Mouse (Mus musculus): ENCODE data around the gene Pllp. TPM values are rescaled to one million over a fixed set of nuclear protein-coding genes. Genes with fewer than 3 reads are reported as not detected.

The Pllp gene
- total RNA-seq (2018; cell fraction: chromatin; rRNA removed): not detected
- not detected for total RNA-seq (2018; cell fraction: cytosol; rRNA removed)
- total RNA-seq (2018; cell fraction: nucleus; rRNA removed): not detected
- not detected in 3 replicates for polyA plus RNA-seq (2018)

- Histone ChIP-seq H3K27ac (no peak within 1 kb of the TSS), H3K79me2 (ENCODE audit: inconsistent target) (no peaks in the 10 kb centered on the region), H3K4me3 (ENCODE audit: inconsistent target) (no peak within 1 kb of the TSS), H3K36me3 (ENCODE audit: inconsistent target) (no peaks in the 10 kb centered on the region)
- 3% methylated on average over 41 of the region's 41 CpGs for WGBS (ENCODE audit: missing documents)
Observed at GRCm38 (mm10) chr8:94695994-94696384, at the start of gene Pllp. Pllp (minus strand) TSS chr8:94696278.

DNA sequence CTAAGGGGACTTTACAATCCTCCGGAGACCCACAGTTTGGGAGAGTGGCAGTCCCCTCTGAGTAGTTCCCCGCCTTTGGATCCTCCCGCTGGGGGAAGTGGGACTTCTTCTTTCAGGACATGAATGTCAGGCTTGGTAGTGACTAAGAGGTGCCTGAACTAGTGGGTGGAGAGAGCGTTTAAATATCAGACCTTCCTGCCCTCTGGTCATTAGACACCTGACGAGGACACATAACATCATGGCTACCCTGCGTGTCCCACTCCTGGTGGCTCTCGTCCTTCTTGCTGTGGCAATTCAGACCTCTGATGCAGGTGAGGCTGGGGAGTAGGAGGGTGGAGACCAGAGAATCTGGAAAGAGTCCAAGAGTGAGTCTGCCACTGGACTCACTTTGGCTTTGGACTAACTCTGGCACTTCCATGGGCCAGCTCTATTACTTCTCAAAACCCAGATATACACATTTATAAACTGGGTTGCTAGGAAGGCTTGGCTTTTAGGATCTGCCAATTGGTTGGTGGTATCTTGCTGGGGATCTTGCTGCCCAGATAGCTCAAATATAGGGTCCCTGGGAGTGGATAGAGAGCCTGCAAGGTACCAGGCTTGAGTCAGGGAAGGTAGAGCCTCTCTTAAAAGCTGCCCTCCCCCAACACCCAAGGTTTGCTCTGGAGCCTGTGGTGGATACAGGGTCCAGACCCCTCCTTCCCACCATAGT is 49.6 kb upstream of the Pllp start, which contains the start of gene Ccl22:
Ccl22 (plus strand) TSS at position 115 of the 709 bp plus-strand sequence.
- 77% methylated on average over 7 of the region's 7 CpGs for WGBS (ENCODE audit: missing documents)
- H3K36me3 ChIP-seq (ENCODE audit: inconsistent target): no peaks in the 10 kb centered on the region
- H3K79me2 ChIP-seq (ENCODE audit: inconsistent target): no peaks in the 10 kb centered on the region
- H3K27ac ChIP-seq: no peak within 1 kb of the TSS
- no peak within 1 kb of the TSS for H3K4me3 ChIP-seq (ENCODE audit: inconsistent target)

GRCm38 (mm10) chr8:94744972-94745371 is 48.9 kb upstream of the Pllp start:
- Histone ChIP-seq H3K27ac (no peak overlapping the region), H3K79me2 (ENCODE audit: inconsistent target) (no peaks in the 10 kb centered on the region), H3K36me3 (ENCODE audit: inconsistent target) (no peaks in the 10 kb centered on the region), H3K4me3 (ENCODE audit: inconsistent target) (no peak overlapping the region)
- WGBS (ENCODE audit: missing documents): 88% methylated on average over 9 of the region's 9 CpGs

DNA sequence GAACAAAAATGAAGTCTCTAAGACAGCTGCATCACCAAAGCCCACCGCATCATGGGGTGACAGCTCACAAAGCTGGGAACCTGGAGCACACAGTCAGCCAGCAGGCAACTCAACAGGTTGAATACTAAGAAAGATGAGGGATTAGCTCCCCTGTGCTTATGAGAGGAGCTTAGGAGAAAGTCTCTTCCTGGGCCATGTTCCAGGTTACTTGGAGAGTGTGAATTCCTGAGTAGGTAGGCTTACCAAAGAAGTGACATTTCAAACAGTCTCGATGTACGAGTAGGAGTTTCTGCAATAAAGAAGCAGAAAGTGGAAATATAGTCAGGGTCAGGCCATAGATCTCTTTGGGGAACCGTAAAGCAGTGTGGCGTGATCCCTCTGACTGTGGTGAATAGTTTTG is 48.4 kb upstream of the Pllp start:
- H3K4me3 ChIP-seq (ENCODE audit: inconsistent target): no peak overlapping the region
- no peaks in the 10 kb centered on the region for H3K36me3 ChIP-seq (ENCODE audit: inconsistent target)
- WGBS (ENCODE audit: missing documents): 88% methylated on average over 5 of the region's 5 CpGs
- no peaks in the 10 kb centered on the region for H3K79me2 ChIP-seq (ENCODE audit: inconsistent target)
- no peak overlapping the region for H3K27ac ChIP-seq

DNA sequence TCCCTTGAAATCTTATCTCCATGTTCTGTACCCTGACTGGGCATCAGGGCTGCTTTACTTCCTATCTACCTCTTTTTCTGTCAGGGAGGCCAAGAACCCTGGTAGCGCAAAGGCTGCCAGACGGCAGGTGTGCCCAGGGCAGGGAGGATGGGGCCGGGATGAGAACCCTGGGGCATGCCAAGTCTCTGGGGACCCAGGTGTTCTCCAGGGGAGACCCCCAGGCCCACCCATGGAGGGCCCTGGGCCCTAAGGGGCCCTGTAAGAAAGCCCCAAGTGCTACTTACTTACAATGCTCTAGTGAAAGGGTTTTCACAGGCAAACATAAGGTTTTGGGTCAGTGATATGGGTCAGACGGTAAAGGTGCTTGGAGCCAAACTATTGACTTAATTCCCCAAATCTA is 45.6 kb upstream of the Pllp start:
- H3K36me3 ChIP-seq (ENCODE audit: inconsistent target): no peaks in the 10 kb centered on the region
- H3K79me2 ChIP-seq (ENCODE audit: inconsistent target): no peaks in the 10 kb centered on the region
- 86% methylated on average over 4 of the region's 4 CpGs for WGBS (ENCODE audit: missing documents)
- H3K27ac ChIP-seq: no peak overlapping the region
- no peak overlapping the region for H3K4me3 ChIP-seq (ENCODE audit: inconsistent target)

- 97% methylated on average over 3 of the region's 3 CpGs for WGBS (ENCODE audit: missing documents)
- Histone ChIP-seq H3K79me2 (ENCODE audit: inconsistent target) (no peaks in the 10 kb centered on the region), H3K36me3 (ENCODE audit: inconsistent target) (no peaks in the 10 kb centered on the region), H3K27ac (no peak overlapping the region), H3K4me3 (ENCODE audit: inconsistent target) (no peak overlapping the region)
Observed at GRCm38 (mm10) chr8:94740591-94740990, 44.5 kb upstream of the Pllp start.

DNA sequence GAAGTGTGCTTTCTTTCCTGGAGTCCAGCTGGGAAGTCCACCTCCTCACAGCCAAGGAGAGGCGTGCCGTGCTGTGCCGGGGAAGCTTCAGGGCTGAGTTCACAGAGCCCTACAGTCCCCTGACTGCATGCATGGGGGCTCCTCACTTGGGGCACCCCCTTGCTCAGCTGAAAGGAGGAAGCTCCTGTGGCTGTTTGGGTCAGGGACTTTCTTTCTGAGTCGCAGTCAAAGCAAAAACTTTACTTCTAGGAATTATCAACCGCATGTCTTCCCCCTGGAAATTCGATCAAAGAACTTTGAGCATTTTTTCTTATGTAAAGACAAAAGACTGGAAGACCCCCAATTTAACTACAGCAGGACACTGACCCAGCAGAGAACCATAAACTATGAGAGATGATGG is 43.8 kb upstream of the Pllp start:
- Histone ChIP-seq H3K36me3 (ENCODE audit: inconsistent target) (no peaks in the 10 kb centered on the region), H3K27ac (no peak overlapping the region), H3K4me3 (ENCODE audit: inconsistent target) (no peak overlapping the region), H3K79me2 (ENCODE audit: inconsistent target) (no peaks in the 10 kb centered on the region)
- 55% methylated on average over 6 of the region's 6 CpGs for WGBS (ENCODE audit: missing documents)

- Histone ChIP-seq H3K79me2 (ENCODE audit: inconsistent target) (no peaks in the 10 kb centered on the region), H3K4me3 (ENCODE audit: inconsistent target) (no peak overlapping the region), H3K36me3 (ENCODE audit: inconsistent target) (no peaks in the 10 kb centered on the region), H3K27ac (no peak overlapping the region)
- 42% methylated on average over 5 of the region's 5 CpGs for WGBS (ENCODE audit: missing documents)
Observed at GRCm38 (mm10) chr8:94735426-94736094, 39.5 kb upstream of the Pllp start.

DNA sequence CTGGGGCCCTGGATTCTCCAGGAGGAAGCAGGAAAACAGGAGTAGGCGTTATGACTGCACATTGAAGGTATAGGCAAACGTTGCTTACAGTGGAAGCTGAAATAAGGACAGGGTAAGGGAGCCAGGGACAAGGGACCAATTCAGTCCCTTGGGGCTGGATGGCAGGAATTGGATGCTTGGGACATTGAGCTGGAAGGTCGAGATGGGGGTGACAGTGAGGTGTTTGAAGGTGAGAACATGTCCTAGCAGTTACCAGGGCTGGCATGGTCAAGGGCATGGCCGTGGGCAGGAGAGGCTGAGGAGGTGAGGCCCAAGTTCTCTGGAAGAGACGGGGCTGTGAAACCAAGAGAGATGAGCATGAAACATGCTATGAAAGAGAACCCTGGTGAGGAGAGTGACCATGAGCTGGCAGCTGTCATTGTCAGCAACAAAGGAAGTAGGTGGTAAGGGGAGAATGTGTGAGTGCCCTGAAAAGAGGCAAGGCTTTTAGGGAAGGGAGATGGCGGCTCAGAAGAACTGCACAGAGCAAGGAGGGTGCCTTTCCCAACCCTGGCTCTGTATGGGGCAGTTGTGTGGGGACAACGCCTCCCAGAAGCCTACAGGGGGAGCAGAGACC is 38.8 kb upstream of the Pllp start:
- 91% methylated on average over 7 of the region's 7 CpGs for WGBS (ENCODE audit: missing documents)
- Histone ChIP-seq H3K4me3 (ENCODE audit: inconsistent target) (no peak overlapping the region), H3K27ac (no peak overlapping the region), H3K36me3 (ENCODE audit: inconsistent target) (no peaks in the 10 kb centered on the region), H3K79me2 (ENCODE audit: inconsistent target) (no peaks in the 10 kb centered on the region)

DNA sequence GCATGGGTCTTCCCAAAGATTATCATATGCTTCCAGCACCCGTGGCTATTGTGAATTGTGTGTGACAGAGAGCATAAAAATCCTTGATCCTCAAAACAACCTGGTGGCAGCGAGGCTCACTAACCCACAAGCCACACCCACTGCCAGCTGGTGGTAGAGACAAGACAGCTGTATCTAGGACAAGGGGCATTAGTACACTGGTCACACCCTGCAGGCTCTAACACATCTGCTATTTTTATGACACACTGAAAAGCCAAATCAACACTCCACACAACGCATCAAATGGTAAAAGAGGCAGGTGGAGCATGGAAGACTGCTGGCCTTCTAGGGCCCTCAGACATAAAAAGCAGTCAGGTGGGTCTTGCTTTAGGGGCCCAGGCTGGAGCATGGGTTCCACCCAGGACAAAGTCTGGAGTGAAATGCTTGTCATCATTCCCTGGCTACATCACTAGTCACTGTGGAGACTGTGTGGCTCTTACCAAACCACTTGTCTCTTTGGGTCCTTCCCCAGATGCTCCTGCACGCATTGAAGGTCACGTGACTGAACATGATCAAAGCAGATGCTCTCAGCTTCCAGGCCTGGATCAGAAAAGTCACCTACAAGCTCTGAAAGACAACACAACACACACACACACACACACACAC is 37.9 kb upstream of the Pllp start:
- WGBS (ENCODE audit: missing documents): 51% methylated on average over 5 of the region's 5 CpGs
- Histone ChIP-seq H3K4me3 (ENCODE audit: inconsistent target) (no peak overlapping the region), H3K79me2 (ENCODE audit: inconsistent target) (no peaks in the 10 kb centered on the region), H3K27ac (no peak overlapping the region), H3K36me3 (ENCODE audit: inconsistent target) (no peaks in the 10 kb centered on the region)

DNA sequence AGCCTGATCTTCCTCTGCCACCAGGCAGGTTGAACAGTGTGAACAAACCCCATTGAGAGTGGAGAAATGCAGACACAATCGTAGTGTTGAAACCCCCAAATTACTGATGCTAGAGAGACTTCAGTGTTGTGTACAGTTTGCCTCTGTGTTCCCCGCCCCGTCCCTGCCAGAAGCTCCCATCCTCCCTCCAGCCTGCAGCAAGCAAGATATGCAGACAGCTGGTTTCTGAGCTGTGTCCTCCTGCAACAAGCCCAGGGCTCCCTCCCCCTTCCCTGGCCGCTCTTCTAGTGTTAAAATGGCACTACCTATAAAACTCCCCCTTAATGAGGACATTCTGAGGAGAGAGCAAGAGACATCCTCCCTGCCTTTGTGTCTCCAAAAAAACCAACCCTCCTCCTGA is 33.2 kb upstream of the Pllp start:
- no peaks in the 10 kb centered on the region for H3K36me3 ChIP-seq (ENCODE audit: inconsistent target)
- H3K79me2 ChIP-seq (ENCODE audit: inconsistent target): no peaks in the 10 kb centered on the region
- 95% methylated on average over 4 of the region's 4 CpGs for WGBS (ENCODE audit: missing documents)
- no peak overlapping the region for H3K27ac ChIP-seq
- no peak overlapping the region for H3K4me3 ChIP-seq (ENCODE audit: inconsistent target)

- Histone ChIP-seq H3K79me2 (ENCODE audit: inconsistent target) (no peaks in the 10 kb centered on the region), H3K27ac (no peak overlapping the region), H3K4me3 (ENCODE audit: inconsistent target) (no peak overlapping the region), H3K36me3 (ENCODE audit: inconsistent target) (no peaks in the 10 kb centered on the region)
- WGBS (ENCODE audit: missing documents): 62% methylated on average over 5 of the region's 5 CpGs
Observed at GRCm38 (mm10) chr8:94725998-94726397, 29.9 kb upstream of the Pllp start.

- WGBS (ENCODE audit: missing documents): 100% methylated on average over 1 of the region's 1 CpGs
- no peak overlapping the region for H3K4me3 ChIP-seq (ENCODE audit: inconsistent target)
- H3K79me2 ChIP-seq (ENCODE audit: inconsistent target): no peaks in the 10 kb centered on the region
- H3K27ac ChIP-seq: no peak overlapping the region
- H3K36me3 ChIP-seq (ENCODE audit: inconsistent target): no peaks in the 10 kb centered on the region
Observed at GRCm38 (mm10) chr8:94716841-94717240, 20.8 kb upstream of the Pllp start.

DNA sequence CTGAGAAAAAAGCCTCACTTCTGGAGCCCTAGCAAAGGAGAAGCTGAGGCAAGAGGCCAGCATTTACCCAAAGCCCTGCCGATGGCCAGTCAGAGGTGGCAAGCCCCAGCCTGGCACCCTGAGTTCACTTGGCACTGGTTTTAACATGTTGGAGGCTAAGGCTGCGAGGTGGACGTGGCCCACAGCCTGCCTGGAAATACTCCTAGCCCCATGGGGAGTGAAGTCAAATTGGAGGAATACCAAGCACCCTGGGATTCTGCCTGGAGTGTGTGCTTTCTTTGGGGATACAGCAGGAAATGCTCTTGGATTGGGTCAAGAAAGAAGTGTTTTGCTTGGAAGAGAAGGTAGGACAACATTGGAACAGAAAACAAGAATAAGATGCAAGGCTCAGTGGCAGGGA is 19.8 kb upstream of the Pllp start:
- Histone ChIP-seq H3K4me3 (ENCODE audit: inconsistent target) (no peak overlapping the region), H3K36me3 (ENCODE audit: inconsistent target) (no peaks in the 10 kb centered on the region), H3K79me2 (ENCODE audit: inconsistent target) (no peaks in the 10 kb centered on the region), H3K27ac (no peak overlapping the region)
- WGBS (ENCODE audit: missing documents): 95% methylated on average over 3 of the region's 3 CpGs

- Histone ChIP-seq H3K79me2 (ENCODE audit: inconsistent target) (no peaks in the 10 kb centered on the region), H3K36me3 (ENCODE audit: inconsistent target) (no peaks in the 10 kb centered on the region), H3K4me3 (ENCODE audit: inconsistent target) (no peak overlapping the region), H3K27ac (no peak overlapping the region)
- 61% methylated on average over 5 of the region's 5 CpGs for WGBS (ENCODE audit: missing documents)
Observed at GRCm38 (mm10) chr8:94714556-94714955, 18.5 kb upstream of the Pllp start.
